Mouse (Mus musculus) G1E (cell line): ENCODE results near the gene Fzr1. TPM values are rescaled to one million over a fixed set of nuclear protein-coding genes. Genes with fewer than 3 reads are reported as not detected.

ENCODE experiments used
- ATAC-seq: 2 replicates; pipeline ENCODE4 v1.8.0; 2016; ENCODE audit warnings: mild to moderate bottlenecking; ENCODE audit not compliant: insufficient number of reproducible peaks, poor library complexity, low FRiP score, severe bottlenecking; ENCODE audit errors: extremely low read depth
- DNase-seq: peaks from one replicate; pipeline ENCODE4 v3.0.0; 2012; ENCODE audit warnings: low spot score
- H3K27me3 ChIP-seq: 2 replicates; pipeline ENCODE4 v1.6.1; 2012; ENCODE audit warnings: mild to moderate bottlenecking, low read length, inconsistent platforms; ENCODE audit not compliant: insufficient read depth
- H3K36me3 ChIP-seq: replicated peaks from 2 replicates; pipeline ENCODE3; 2012; ENCODE audit warnings: mild to moderate bottlenecking, inconsistent platforms
- H3K4me1 ChIP-seq: 2 replicates; pipeline ENCODE4 v1.6.1; 2012; ENCODE audit warnings: low read depth, low read length, inconsistent platforms, mixed read lengths; ENCODE audit not compliant: insufficient read depth
- H3K4me3 ChIP-seq: 2 replicates; pipeline ENCODE4 v1.5.1; 2012; ENCODE audit warnings: low read depth, mild to moderate bottlenecking, inconsistent platforms, low read length, moderate library complexity, mixed read lengths
- H3K9me3 ChIP-seq: replicated peaks from 2 replicates; pipeline ENCODE4 v1.6.1; 2012; ENCODE audit warnings: inconsistent platforms
- CTCF ChIP-seq: IDR thresholded peaks from 2 replicates; pipeline ENCODE4 v1.5.1; 2012; ENCODE audit warnings: low read depth, low read length, inconsistent platforms, mixed read lengths
- GATA1 ChIP-seq: IDR thresholded peaks from 2 replicates; pipeline ENCODE4 v1.6.1; 2012; ENCODE audit warnings: borderline replicate concordance, low read length, inconsistent platforms, mixed read lengths
- GATA2 ChIP-seq: IDR thresholded peaks from 2 replicates; pipeline ENCODE4 v1.6.1; 2012; ENCODE audit warnings: low read depth, low read length, inconsistent platforms, borderline replicate concordance
- POLR2AphosphoS5 ChIP-seq: IDR thresholded peaks from 2 replicates; pipeline ENCODE4 v1.6.1; 2012; ENCODE audit warnings: low read depth, low read length, inconsistent platforms; ENCODE audit not compliant: insufficient replicate concordance
- TAL1 ChIP-seq: conservative IDR thresholded peaks from 2 replicates; pipeline ENCODE4 v1.6.1; 2012; ENCODE audit warnings: low read depth, low read length, inconsistent platforms, mixed read lengths
- polyA plus RNA-seq: library from polyadenylated mRNA; stranded (reverse); fragments of >175 nt; gene quantifications from 2 replicates; pipeline ENCODE4 v1.2.3, GENCODE M21; 2012
- total RNA-seq, 2 experiments: library from RNA; stranded (forward) in 1 of 2; stranded (reverse) in 1 of 2; fragments of 200-1000 nt in 1 of 2; fragments of >200 nt in 1 of 2; fragmentation: Nextera tagmentation in 1 of 2; gene quantifications; 2 replicates each; pipeline ENCODE4 v1.2.3; 2014 to 2017

Gene Fzr1
- total and polyA plus RNA-seq, 3 experiments, result 15.8 to 96.2 (median 65.2) TPM

DNA sequence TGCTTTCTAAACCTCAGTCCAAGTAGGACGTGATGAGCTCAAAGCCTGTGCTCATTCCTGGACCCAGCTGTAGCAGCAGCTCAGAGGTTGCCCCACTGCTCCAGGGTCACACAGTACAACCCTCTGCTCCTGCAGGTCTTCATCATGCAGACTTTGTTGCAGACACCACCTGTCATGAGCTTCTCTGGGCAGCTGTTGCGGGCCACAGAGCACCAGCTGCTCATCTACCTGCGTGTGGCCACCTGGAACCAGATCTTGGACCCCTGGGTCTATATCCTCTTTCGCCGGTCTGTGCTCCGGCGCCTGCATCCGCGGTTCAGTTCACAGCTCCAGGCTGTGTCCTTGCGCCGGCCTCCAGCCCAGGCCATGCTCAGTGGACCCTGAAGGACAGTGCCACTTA, 44.0 kb downstream of the Fzr1 start:
- Histone ChIP-seq H3K36me3 (peaks cover 9% of the 10 kb centered on the region), H3K4me1 (peaks cover 18% of the 10 kb centered on the region)
- TF ChIP-seq TAL1, result no peak
- no peak for TF ChIP-seq POLR2AphosphoS5
- no peak for TF ChIP-seq CTCF
- no peak for TF ChIP-seq GATA1
- no peak for TF ChIP-seq GATA2

GRCm38 (mm10) chr10:81332277-81332676, 46.0 kb downstream of the Fzr1 start:
- ATAC-seq (no peak), DNase-seq (no peak)
- Histone ChIP-seq H3K36me3 (peaks cover 28% of the 10 kb centered on the region), H3K9me3 (no peaks in the 10 kb centered on the region), H3K4me1 (peaks cover 30% of the 10 kb centered on the region), H3K27me3 (peaks cover 44% of the 10 kb centered on the region), H3K4me3 (no peak overlapping the region)
- TF ChIP-seq GATA1 (no peak), GATA2 (no peak), TAL1 (no peak), POLR2AphosphoS5 (no peak), CTCF (no peak)

More for the DNA sequence above, 44.0 kb downstream of the Fzr1 start:
- no peak for ATAC-seq
- peaks cover 52% of the 10 kb centered on the region for H3K27me3 ChIP-seq
- no peak overlapping the region for H3K4me3 ChIP-seq
- 0 out of 2 replicates have a peak, but pooled peaks cover 3% of the 10 kb centered on the region for H3K9me3 ChIP-seq
- DNase-seq, result no peak

GRCm38 (mm10) chr10:81330007-81330406, 48.3 kb downstream of the Fzr1 start:
- Histone ChIP-seq H3K4me3 (no peak overlapping the region), H3K9me3 (no peaks in the 10 kb centered on the region), H3K27me3 (peaks cover 25% of the 10 kb centered on the region), H3K36me3 (peaks cover 51% of the 10 kb centered on the region), H3K4me1 (peaks cover 39% of the 10 kb centered on the region)
- TF ChIP-seq CTCF, result no peak
- no peak for TF ChIP-seq GATA2
- TF ChIP-seq GATA1, result no peak
- TF ChIP-seq POLR2AphosphoS5, result no peak
- no peak for TF ChIP-seq TAL1
- no peak for ATAC-seq
- no peak for DNase-seq

DNA sequence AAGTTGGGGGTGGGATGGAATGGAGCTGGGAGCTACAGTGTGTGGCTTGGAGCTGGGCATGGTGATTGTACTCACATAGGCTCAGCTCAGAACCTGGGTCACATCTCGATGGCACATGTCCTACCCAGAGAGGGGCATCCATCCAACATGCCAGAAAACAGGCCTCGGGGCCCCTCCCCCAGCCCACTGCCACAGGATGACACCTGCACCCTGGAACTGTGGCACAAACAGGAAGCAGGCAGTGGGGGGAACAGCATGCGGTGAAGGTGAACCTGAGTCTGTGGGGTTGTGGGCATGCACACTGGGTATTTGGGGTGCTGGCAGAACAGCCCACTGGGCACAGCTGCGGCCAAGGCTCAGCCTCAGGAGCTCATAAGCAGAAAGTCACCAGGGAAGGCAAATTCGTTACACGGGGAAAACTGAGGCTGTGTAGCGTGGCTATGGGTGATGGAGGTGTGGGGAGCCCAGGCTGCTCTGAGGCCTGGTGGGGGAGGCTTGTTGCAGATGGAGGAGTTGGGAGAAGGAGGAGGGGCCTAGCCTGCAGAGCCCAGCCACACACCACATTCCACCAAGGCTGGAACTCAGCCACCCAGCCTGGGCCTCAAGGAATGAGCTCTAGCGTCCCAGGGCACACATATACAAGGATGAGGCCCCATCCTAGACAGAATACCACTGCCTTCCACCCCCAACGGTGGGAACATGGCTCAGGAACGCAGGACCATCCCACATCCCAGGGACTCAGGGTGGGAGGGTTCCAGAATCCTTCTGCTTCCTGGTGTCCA, 48.9 kb downstream of the Fzr1 start:
- H3K27me3 ChIP-seq, result peaks cover 19% of the 10 kb centered on the region
- H3K36me3 ChIP-seq, result peaks cover 57% of the 10 kb centered on the region
- H3K4me1 ChIP-seq, result peaks cover 44% of the 10 kb centered on the region
- DNase-seq, result no peak
- no peak for ATAC-seq
- no peak overlapping the region; the same call in 1 of the 2 replicates for H3K4me3 ChIP-seq
- TF ChIP-seq GATA1, result no peak
- no peak for TF ChIP-seq GATA2
- no peak for TF ChIP-seq TAL1
- TF ChIP-seq POLR2AphosphoS5, result no peak
- no peaks in the 10 kb centered on the region for H3K9me3 ChIP-seq

- TF ChIP-seq POLR2AphosphoS5 (no peak), CTCF (no peak), TAL1 (no peak), GATA2 (no peak), GATA1 (no peak)
- no peak for ATAC-seq
Measured at GRCm38 (mm10) chr10:81328386-81328785, 49.9 kb downstream of the Fzr1 start, which contains the start of gene Tbxa2r. Tbxa2r (plus strand) TSS chr10:81328731.

DNA sequence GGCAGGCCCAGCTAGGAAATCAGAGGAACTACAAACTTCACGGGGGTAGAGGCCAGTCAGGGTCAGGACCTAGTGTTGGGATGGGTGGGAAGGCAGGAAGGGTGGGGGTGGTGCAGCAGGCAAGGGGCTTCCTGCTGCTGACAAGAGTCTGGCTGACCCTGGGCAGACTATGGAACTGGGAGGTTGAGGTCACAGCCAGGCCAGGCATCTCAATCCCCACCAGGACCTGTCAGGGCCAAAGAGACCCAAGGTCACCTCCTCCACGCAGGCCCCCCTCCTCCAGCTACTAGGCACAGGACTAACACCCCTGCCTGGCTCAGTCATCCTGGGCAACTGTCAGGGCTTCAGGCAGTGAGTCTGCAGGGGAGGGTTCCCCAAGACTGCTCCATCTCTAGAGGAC, 50.4 kb downstream of the Fzr1 start:
- H3K4me1 ChIP-seq, result peaks cover 58% of the 10 kb centered on the region
- H3K36me3 ChIP-seq, result peaks cover 71% of the 10 kb centered on the region
- ATAC-seq, result no peak
- peaks cover 15% of the 10 kb centered on the region; the same call in 1 of the 2 replicates for H3K27me3 ChIP-seq
- DNase-seq, result no peak
- H3K9me3 ChIP-seq, result no peaks in the 10 kb centered on the region
- no peak overlapping the region for H3K4me3 ChIP-seq
- TF ChIP-seq TAL1 (no peak), POLR2AphosphoS5 (no peak), CTCF (no peak), GATA2 (no peak), GATA1 (no peak)

More at GRCm38 (mm10) chr10:81328386-81328785, 49.9 kb downstream of the Fzr1 start, which contains the start of gene Tbxa2r:
- H3K27me3 ChIP-seq, result peaks cover 17% of the 10 kb centered on the region; the same call in 1 of the 2 replicates
- peaks cover 67% of the 10 kb centered on the region for H3K36me3 ChIP-seq
- peaks cover 54% of the 10 kb centered on the region for H3K4me1 ChIP-seq
- no peaks in the 10 kb centered on the region for H3K9me3 ChIP-seq
- DNase-seq, result no peak
- no peak within 1 kb of the TSS; the same call in 1 of the 2 replicates for H3K4me3 ChIP-seq

DNA sequence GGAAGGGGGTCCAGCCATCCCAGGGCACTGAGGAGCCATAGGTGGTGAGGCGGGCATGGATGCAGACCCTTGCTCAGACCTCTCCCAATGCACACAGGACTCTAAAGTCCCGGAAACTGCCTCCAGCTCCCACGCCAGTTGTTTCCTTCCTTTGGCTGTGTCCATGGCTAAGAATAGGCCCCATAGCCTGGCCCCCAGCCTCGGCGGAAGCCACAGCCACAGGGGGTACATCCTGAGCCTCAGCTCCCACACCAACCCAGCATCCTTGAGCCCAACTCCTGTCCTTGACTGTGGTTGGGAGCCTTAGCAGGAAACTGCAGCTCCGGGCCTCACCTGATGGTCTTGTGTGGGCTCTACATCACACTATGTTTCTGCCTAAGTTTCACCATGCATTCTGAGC, 51.5 kb downstream of the Fzr1 start:
- Histone ChIP-seq H3K27me3 (peaks cover 7% of the 10 kb centered on the region; the same call in 1 of the 2 replicates), H3K4me3 (no peak overlapping the region), H3K36me3 (peaks cover 81% of the 10 kb centered on the region), H3K9me3 (no peaks in the 10 kb centered on the region), H3K4me1 (peaks cover 66% of the 10 kb centered on the region)
- DNase-seq (no peak), ATAC-seq (no peak)
- no peak for TF ChIP-seq GATA2
- no peak for TF ChIP-seq POLR2AphosphoS5
- TF ChIP-seq GATA1, result no peak
- TF ChIP-seq TAL1, result no peak
